Mouse (Mus musculus): ENCODE measurements around the gene Atg16l1. TPM values are rescaled to one million over a fixed set of nuclear protein-coding genes. Genes with fewer than 3 reads are reported as not detected.

Gene Atg16l1
- total and polyA plus RNA-seq, 2 experiments from 2014 or later: 49.1 to 98.7 TPM

- Histone ChIP-seq H3K4me2 (ENCODE audit: low read depth) (no peak overlapping the region), H3K9ac (no peak overlapping the region), H3K27me3 (ENCODE audit: insufficient read depth, low read length) (no peaks in the 10 kb centered on the region), H3K9me3 (ENCODE audit: low read length) (no peaks in the 10 kb centered on the region), H3K4me3 (ENCODE audit: low read depth, low read length) (no peak overlapping the region), H3K27ac (ENCODE audit: low read depth, low read length) (no peak overlapping the region), H3K36me3 (ENCODE audit: insufficient read depth) (peaks cover 84% of the 10 kb centered on the region), H3K4me1 (ENCODE audit: insufficient read depth) (no peaks in the 10 kb centered on the region)
- 95% methylated on average over 3 of the region's 3 CpGs for WGBS
- DNase-seq (no peak), ATAC-seq (no peak)
- no peak for TF ChIP-seq CTCF (IDR thresholded peaks at IDR 0.05; ENCODE audit: low read depth)
Measured at GRCm38 (mm10) chr1:87770486-87770885, 14.8 kb downstream of the Atg16l1 start.

DNA sequence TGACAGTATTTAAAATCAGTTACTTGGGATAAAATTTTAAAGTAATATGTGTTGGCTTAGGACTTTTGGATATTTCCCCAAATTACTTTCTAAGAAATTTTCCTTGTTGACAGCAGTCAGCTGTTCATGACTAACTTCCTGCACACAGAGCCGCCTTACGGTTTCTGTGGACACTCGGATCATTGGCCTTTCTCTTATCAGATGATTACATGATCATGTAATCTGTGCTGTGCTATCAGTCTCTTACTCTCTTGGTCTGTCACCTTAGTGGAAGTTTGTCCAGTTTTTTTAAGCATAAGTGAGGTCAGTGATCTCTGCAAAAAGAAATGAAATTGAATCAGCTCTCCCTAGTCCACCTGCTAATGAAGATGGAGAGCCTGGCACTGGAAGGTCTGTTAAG lies 16.1 kb downstream of the Atg16l1 start:
- Histone ChIP-seq H3K9ac (no peak overlapping the region), H3K4me2 (ENCODE audit: low read depth) (no peak overlapping the region), H3K27me3 (ENCODE audit: insufficient read depth, low read length) (no peaks in the 10 kb centered on the region), H3K9me3 (ENCODE audit: low read length) (no peaks in the 10 kb centered on the region), H3K4me1 (ENCODE audit: insufficient read depth) (no peaks in the 10 kb centered on the region), H3K27ac (ENCODE audit: low read depth, low read length) (no peak overlapping the region), H3K36me3 (ENCODE audit: insufficient read depth) (peaks cover 84% of the 10 kb centered on the region), H3K4me3 (ENCODE audit: low read depth, low read length) (no peak overlapping the region)
- no peak for DNase-seq
- WGBS: 98% methylated on average over 3 of the region's 3 CpGs
- no peak for ATAC-seq
- no peak for TF ChIP-seq CTCF (IDR thresholded peaks at IDR 0.05; ENCODE audit: low read depth)

DNA sequence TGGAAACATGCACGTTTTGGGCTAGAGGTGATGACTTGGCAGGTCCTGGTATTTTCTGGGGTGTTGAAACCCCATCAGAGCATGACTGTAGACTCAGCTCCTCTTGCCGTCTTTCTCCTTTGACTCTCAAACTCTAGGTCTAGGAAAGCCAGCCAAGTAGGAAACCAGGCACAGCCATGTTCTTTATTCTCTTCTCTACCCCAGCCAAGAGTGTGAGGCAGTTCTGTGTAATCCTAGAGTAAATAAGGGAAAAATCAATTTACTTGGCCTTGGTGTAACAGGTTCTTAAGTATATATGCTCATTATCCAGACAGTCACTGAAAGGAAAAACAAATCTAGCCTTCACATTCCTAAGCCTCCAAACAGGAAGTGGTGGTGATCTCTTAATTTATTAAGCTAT lies 17.7 kb downstream of the Atg16l1 start:
- Histone ChIP-seq H3K9ac (no peak overlapping the region), H3K4me1 (ENCODE audit: insufficient read depth) (no peaks in the 10 kb centered on the region), H3K27me3 (ENCODE audit: insufficient read depth, low read length) (no peaks in the 10 kb centered on the region), H3K4me2 (ENCODE audit: low read depth) (no peak overlapping the region), H3K27ac (ENCODE audit: low read depth, low read length) (no peak overlapping the region), H3K9me3 (ENCODE audit: low read length) (no peaks in the 10 kb centered on the region), H3K36me3 (ENCODE audit: insufficient read depth) (peaks cover 83% of the 10 kb centered on the region), H3K4me3 (ENCODE audit: low read depth, low read length) (no peak overlapping the region)
- ATAC-seq (no peak), DNase-seq (no peak)
- 87% methylated on average over 2 of the region's 2 CpGs for WGBS
- TF ChIP-seq CTCF (IDR thresholded peaks at IDR 0.05; ENCODE audit: low read depth): no peak

GRCm38 (mm10) chr1:87774845-87775244 lies 19.2 kb downstream of the Atg16l1 start:
- DNase-seq (no peak), ATAC-seq (no peak)
- Histone ChIP-seq H3K36me3 (ENCODE audit: insufficient read depth) (peaks cover 94% of the 10 kb centered on the region), H3K9ac (no peak overlapping the region), H3K4me2 (ENCODE audit: low read depth) (no peak overlapping the region), H3K27me3 (ENCODE audit: insufficient read depth, low read length) (no peaks in the 10 kb centered on the region), H3K27ac (ENCODE audit: low read depth, low read length) (no peak overlapping the region), H3K9me3 (ENCODE audit: low read length) (no peaks in the 10 kb centered on the region), H3K4me3 (ENCODE audit: low read depth, low read length) (no peak overlapping the region), H3K4me1 (ENCODE audit: insufficient read depth) (no peaks in the 10 kb centered on the region)
- WGBS: 97% methylated on average over 7 of the region's 7 CpGs
- TF ChIP-seq CTCF (IDR thresholded peaks at IDR 0.05; ENCODE audit: low read depth): no peak

DNA sequence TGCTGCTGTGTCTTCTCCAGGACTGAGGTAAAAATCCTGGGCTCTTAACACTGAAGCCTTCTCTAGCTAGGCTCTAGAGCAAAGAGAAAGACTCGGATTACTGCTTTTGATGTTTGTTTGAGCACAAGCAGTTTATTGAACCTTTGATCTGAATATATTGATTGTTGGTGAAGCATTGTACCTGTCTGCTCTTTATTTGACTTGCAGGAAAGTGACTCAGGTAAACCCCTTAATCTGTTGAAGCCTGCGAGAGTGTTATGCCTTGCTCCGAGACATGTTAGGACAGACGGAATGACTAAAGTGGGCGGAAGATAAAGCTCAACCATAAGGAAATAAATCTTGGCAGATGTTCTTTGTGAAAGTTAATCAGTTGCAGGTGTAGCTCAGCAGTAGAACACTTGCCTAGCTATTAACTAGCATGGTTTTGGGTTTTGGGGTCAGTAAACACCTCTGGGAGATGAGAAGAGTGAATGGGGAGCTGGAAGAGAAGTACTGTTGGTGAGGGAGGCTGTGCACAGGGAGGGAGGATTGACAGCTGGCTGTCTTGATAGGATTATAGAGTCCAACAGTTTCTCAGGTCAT lies 23.6 kb downstream of the Atg16l1 start:
- no peak overlapping the region for H3K4me2 ChIP-seq (ENCODE audit: low read depth)

GRCm38 (mm10) chr1:87785703-87786102 lies 30.0 kb downstream of the Atg16l1 start:
- no peak for TF ChIP-seq CTCF (IDR thresholded peaks at IDR 0.05; ENCODE audit: low read depth)
- DNase-seq (no peak), ATAC-seq (0 out of 2 replicates have a peak, but pooled peaks have one; percentile 20)
- Histone ChIP-seq H3K9ac (no peak overlapping the region), H3K9me3 (ENCODE audit: low read length) (no peaks in the 10 kb centered on the region), H3K4me3 (ENCODE audit: low read depth, low read length) (no peak overlapping the region), H3K27me3 (ENCODE audit: insufficient read depth, low read length) (no peaks in the 10 kb centered on the region), H3K4me2 (ENCODE audit: low read depth) (no peak overlapping the region), H3K27ac (ENCODE audit: low read depth, low read length) (peak overlapping the region; percentile 35; the same call in 1 of the 2 replicates), H3K36me3 (ENCODE audit: insufficient read depth) (peaks cover 89% of the 10 kb centered on the region), H3K4me1 (ENCODE audit: insufficient read depth) (no peaks in the 10 kb centered on the region)
- 78% methylated on average over 8 of the region's 8 CpGs for WGBS

More for the DNA sequence above, 23.6 kb downstream of the Atg16l1 start:
- ATAC-seq (no peak), DNase-seq (no peak)
- no peaks in the 10 kb centered on the region for H3K9me3 ChIP-seq (ENCODE audit: low read length)
- H3K27ac ChIP-seq (ENCODE audit: low read depth, low read length): no peak overlapping the region
- no peak for TF ChIP-seq CTCF (IDR thresholded peaks at IDR 0.05; ENCODE audit: low read depth)
- no peak overlapping the region for H3K4me3 ChIP-seq (ENCODE audit: low read depth, low read length)
- no peaks in the 10 kb centered on the region for H3K4me1 ChIP-seq (ENCODE audit: insufficient read depth)
- WGBS: 88% methylated on average over 5 of the region's 5 CpGs
- peaks cover 95% of the 10 kb centered on the region for H3K36me3 ChIP-seq (ENCODE audit: insufficient read depth)
- no peak overlapping the region for H3K9ac ChIP-seq
- H3K27me3 ChIP-seq (ENCODE audit: insufficient read depth, low read length): no peaks in the 10 kb centered on the region

- H3K27me3 ChIP-seq (ENCODE audit: insufficient read depth, low read length): no peaks in the 10 kb centered on the region
- H3K4me2 ChIP-seq (ENCODE audit: low read depth): no peak overlapping the region
- H3K4me3 ChIP-seq (ENCODE audit: low read depth, low read length): no peak overlapping the region
- WGBS: 59% methylated on average over 7 of the region's 7 CpGs
- H3K27ac ChIP-seq (ENCODE audit: low read depth, low read length): 0 out of 2 replicates have a peak overlapping the region, but pooled peaks have one; percentile 35
- peak; percentile 86 for ATAC-seq
- no peaks in the 10 kb centered on the region for H3K9me3 ChIP-seq (ENCODE audit: low read length)
- no peak overlapping the region for H3K9ac ChIP-seq
- peaks cover 89% of the 10 kb centered on the region for H3K36me3 ChIP-seq (ENCODE audit: insufficient read depth)
- peak; percentile 50 for DNase-seq
- no peaks in the 10 kb centered on the region for H3K4me1 ChIP-seq (ENCODE audit: insufficient read depth)
- TF ChIP-seq CTCF (IDR thresholded peaks at IDR 0.05; ENCODE audit: low read depth): no peak
Measured at GRCm38 (mm10) chr1:87786251-87786650, 30.6 kb downstream of the Atg16l1 start.
